In the genomic region with DNA sequence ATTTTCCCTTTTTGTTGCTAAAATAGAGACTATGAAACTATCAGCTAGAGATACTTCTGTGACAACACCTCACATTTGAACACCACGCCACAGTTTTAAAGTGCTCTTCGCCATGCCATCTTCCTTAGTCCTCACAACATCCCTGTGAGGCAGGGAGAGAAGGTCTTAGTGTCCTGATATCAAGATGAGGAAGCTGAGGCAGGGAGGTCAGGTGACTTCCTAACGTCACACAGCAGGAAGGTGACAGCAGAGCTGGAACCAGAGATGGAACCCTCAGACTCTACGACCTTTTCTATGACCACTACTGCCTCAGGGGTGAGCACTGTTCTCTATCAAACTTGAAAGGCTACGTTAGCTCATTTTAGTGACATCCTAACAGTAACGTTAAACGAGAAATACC, we compare ENCODE assay signal across 15 mouse cellular contexts.
"Had no signal": no experiment of that assay in that cellular context is flagged by ENCODE, and none has a peak within 500 bp of the region (broad histone marks: within the 10 kb centered on the region; RNA-seq: fewer than 3 reads in every experiment).

No protein-coding gene starts in this region.

- H3K36me3 ChIP-seq: midbrain, embryonic 15.5 days had no signal

- H3K9ac ChIP-seq: lung, embryonic 15.5 days; midbrain, embryonic 13.5 days; midbrain, embryonic 15.5 days; neural tube, embryonic 12.5 days; stomach, embryonic 15.5 days had no signal

- H3K4me1 ChIP-seq: lung, embryonic 15.5 days; midbrain, embryonic 15.5 days; neural tube, embryonic 12.5 days; stomach, embryonic 15.5 days had no signal

- H3K9me3 ChIP-seq: lung, embryonic 15.5 days; megakaryocyte, embryonic 14.5 days; midbrain, embryonic 13.5 days; midbrain, embryonic 15.5 days; neural tube, embryonic 12.5 days; stomach, embryonic 15.5 days had no signal

- H3K27me3 ChIP-seq: lung, embryonic 15.5 days; megakaryocyte, embryonic 14.5 days; midbrain, embryonic 13.5 days; midbrain, embryonic 15.5 days; neural tube, embryonic 12.5 days; stomach, embryonic 15.5 days had no signal

- DNase-seq: lung, adult 18-20 months; lung, postnatal 14 days; lung, postnatal 36 days; right cerebral cortex, postnatal 14 days; thymus, adult 2 months; thymus, postnatal 25 days; thymus, postnatal 4 days had no signal

- H3K27ac ChIP-seq: lung, embryonic 15.5 days; macrophage; midbrain, embryonic 13.5 days; midbrain, embryonic 15.5 days; neural tube, embryonic 12.5 days; stomach, embryonic 15.5 days; stomach, postnatal 0 days had no signal

- H3K4me3 ChIP-seq: lung, embryonic 15.5 days; megakaryocyte, embryonic 14.5 days; midbrain, embryonic 13.5 days; midbrain, embryonic 15.5 days; neural tube, embryonic 12.5 days; stomach, embryonic 15.5 days had no signal
